Mouse (Mus musculus): ENCODE data around the gene Cdc20.
A peak's percentile ranks its signal among the peaks of the same experiment; 100 is the strongest.

The Cdc20 gene

DNA sequence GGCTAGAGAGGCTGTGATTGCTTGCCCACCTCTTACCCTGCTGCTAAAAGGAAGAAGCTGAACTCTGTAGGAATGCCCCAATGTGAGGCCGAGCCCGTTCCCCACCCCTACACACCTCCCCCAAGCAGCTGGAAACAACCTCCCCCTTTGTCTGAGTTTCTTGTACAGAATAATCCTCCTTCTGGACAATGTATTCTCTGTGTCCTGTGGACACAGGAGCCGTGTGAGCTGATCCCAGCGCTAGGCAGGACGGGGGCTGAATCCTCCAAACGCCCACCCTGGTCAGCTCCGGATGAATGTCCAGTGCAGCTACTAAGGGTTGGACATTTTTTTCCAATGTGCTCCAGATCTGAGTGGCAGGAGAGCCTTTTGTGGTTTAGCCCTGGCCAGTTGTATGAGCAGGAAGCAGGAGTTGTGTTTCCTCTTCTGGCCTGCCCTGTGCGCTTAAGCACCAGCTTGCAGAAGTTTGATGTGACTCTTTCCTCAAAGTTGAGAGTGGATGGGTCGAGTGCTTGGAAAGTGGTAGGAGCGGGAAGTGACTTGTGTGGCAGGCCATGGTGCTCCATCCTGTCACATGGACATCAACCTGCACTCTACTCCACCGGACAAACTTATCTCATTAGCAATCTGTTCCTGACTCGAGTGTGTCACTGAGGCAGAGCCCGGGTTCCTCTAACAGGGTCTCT, 19.9 kb downstream of the Cdc20 start:
- DNase-seq, result no peak

DNA sequence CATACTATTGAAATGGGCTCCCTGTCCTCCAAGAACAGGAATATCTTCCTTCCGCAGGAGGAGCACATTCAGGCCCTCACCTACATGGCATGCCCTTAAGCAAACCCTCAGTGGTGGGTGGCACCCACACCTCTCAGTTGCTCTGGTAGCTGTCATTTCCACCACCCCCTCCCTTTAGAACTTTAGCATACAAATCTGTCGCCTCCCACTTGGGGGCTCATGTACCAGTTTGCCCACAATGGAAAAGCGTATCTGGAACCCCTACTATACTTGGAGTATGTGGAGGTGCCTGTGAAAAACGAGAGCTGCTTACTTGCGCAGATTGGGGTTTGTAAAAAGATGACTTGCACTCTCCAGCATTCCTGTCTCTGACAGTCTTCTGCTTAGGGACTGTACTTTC, 20.8 kb downstream of the Cdc20 start:
- no peak for DNase-seq

GRCm38 (mm10) chr4:118415779-118416178, 21.4 kb downstream of the Cdc20 start:
- DNase-seq, result no peak

GRCm38 (mm10) chr4:118413553-118413952, 23.6 kb downstream of the Cdc20 start:
- DNase-seq, result no peak

DNA sequence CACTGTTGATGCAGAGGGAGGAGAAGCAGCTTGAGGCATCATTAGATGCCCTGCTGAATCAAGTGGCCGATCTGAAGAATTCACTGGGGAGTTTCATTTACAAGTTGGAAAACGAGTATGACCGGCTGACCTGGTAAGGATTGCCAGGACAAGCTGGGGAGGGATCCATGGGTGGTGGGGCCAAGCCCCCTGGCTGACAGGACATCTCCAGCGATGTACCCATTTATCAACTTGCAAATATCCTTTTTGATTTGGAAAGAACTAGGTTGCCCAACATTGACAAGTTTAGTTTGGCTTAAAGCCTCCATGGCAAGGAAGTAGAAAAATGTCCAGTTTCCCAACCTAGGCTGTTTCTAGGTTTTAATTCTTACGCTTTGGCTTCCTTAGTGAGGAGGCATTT, 26.3 kb downstream of the Cdc20 start:
- DNase-seq, result no peak

- peak; percentile 89 for DNase-seq
Observed at GRCm38 (mm10) chr4:118409142-118409900, 27.8 kb downstream of the Cdc20 start, which contains the start of the genes Szt2 and Med8. Gene Szt2 (minus strand): TSS chr4:118409273. Gene Med8 (plus strand): TSS chr4:118409337.

DNA sequence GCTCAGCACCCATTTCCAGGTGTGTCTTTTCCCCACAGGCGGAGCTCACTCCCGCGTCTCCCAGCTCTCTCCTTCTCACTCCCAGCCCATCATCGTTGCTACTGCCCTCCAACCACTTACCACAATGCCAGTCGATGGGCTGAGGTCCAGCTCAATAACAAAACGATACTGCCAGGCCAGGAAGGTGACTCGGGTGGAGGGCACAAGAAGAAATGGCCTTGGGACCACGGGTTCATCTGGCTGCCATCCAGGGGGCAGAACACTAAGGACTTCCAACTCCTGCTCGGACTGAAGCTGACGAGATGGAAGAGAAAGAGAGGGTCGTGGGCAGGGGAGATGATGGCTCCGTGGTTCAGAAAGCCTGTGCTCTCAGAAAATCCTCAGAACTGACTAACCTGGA, 34.5 kb downstream of the Cdc20 start:
- DNase-seq, result no peak

DNA sequence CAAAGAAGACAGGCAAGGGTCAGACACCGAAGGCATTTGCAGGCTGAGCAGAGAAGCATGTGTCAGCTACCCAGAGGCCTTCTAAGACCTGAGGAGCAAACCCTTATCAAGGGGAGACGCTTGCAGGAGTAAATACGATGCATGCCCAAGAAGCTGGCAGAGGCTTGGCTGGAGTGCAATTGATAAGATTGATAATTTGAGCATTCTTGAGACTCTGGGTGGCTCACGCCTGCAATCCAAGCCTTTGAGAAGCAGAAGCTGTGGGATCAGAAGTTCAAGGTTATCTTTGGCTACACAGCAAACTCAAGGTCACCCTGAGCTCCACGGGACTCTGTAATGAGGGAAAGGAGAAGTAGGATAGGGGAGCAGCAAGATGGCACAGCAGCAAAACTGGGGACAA, 35.2 kb downstream of the Cdc20 start:
- DNase-seq, result no peak

- DNase-seq, result no peak
Observed at GRCm38 (mm10) chr4:118401421-118401820, 35.7 kb downstream of the Cdc20 start.

- DNase-seq, result no peak
Observed at GRCm38 (mm10) chr4:118398400-118398799, 38.8 kb downstream of the Cdc20 start.

GRCm38 (mm10) chr4:118396433-118396832, 40.7 kb downstream of the Cdc20 start:
- no peak for DNase-seq

DNA sequence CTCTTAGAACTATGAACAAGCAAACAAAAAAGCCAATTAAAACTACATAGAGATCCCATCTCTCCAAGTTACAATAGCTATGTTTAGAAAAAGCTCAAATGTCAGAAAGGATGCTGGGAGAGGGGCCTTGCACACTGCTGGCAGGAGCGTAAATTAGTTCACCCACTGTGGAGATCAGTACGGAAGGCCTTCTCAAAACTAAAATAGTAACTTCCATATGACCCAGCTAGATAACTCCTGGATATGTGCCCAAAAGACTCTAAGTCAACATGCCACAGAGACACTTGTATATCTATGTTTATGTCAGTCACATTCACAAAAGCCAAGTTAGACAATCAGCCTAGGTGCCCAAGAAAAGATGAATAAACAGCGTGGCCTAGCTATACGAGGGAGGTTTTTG, 41.9 kb downstream of the Cdc20 start:
- DNase-seq, result no peak

DNA sequence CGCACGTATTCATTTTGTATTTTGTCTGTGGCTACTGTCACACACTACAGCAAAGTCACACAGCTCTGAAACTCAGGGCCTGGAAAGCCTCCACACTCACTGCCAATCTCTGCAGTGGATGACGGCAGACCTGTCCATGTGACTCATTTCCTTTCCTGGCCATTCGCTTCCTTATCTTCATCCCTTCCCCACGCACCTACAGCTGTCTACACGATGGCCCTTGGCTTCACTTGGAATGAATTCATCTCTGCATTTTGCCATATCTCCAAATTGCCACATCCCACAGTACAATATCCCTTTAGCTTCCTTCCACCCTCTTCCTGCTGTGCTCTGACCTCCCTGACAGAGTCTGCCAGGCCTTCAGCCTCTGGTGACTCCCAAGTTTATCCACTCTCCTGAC, 42.6 kb downstream of the Cdc20 start:
- DNase-seq, result no peak

DNA sequence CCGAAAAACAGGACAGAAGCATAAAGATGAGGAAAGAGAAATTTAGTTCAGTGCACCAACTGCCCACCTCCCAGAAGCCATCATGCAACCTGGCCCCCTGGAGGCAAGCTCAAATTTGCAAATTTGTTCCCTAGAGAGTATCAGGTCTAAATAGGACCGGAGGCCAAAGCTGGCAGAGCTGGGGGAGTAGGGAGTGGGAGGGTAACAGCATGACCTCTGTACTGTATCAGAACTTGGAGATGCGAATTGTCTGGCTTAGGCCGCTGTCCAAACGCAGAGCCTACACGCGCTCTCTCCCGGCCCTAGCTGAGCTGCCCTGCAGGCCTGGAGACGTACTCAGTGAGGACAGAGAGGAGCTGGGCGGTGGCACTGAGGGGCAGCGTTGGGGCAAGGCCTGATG, 47.0 kb downstream of the Cdc20 start:
- no peak for DNase-seq

DNA sequence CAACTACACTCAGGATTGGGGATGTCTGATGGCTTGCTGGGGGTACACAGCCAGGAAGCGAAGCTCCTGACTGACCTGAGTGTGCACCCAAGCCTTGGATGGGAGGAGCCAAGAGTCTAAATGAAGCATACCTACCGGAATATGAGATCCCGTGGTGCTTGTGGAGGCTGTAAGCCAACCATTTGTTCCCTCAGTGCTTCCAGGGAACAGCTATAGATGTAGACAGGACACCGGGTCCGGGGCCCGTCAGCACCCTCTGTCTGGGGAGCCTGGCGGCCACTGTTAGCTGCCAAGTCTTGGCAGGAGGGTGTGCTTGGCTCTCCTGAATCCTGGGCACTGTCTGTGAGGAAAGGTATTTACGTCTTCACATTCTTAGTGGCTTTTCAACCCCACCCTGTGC, 49.8 kb downstream of the Cdc20 start:
- DNase-seq, result no peak

GRCm38 (mm10) chr4:118383271-118383670, 53.9 kb downstream of the Cdc20 start:
- no peak for DNase-seq
